Mouse (Mus musculus): ENCODE results near the gene Gpi1. TPM values are rescaled to one million over a fixed set of nuclear protein-coding genes. Genes with fewer than 3 reads are reported as not detected.
A peak's percentile ranks its signal among the peaks of the same experiment; 100 is the strongest.

Gpi1 gene
- 456 and 474 TPM in 2 replicates for polyA plus RNA-seq (2012; rRNA removed)

- TF ChIP-seq POLR2A (IDR thresholded peaks at IDR 0.05; ENCODE audit: control insufficient read depth, low read depth, low read length) = peak; percentile 84
- no peak for TF ChIP-seq CTCF (IDR thresholded peaks at IDR 0.05; ENCODE audit: control insufficient read depth, insufficient read depth, insufficient replicate concordance, low read depth, low read length)
- H3K27ac ChIP-seq (ENCODE audit: control insufficient read depth, insufficient read depth, low read depth, low read length) = peak within 1 kb of the TSS; percentile 65
- peak within 1 kb of the TSS; percentile 95 for H3K4me3 ChIP-seq (ENCODE audit: control insufficient read depth, low read depth, low read length)
- peaks cover 15% of the 10 kb centered on the region for H3K4me1 ChIP-seq (ENCODE audit: control insufficient read depth, insufficient read depth, low read length)
- no peaks in the 10 kb centered on the region for H3K36me3 ChIP-seq (ENCODE audit: control insufficient read depth, insufficient read depth, low read length)
- no peaks in the 10 kb centered on the region for H3K27me3 ChIP-seq (ENCODE audit: control insufficient read depth, insufficient read depth, low read length)
Measured at GRCm38 (mm10) chr7:34230116-34230515, at the start of gene Gpi1. Gpi1 (minus strand) TSS chr7:34230336.

- Histone ChIP-seq H3K27ac (ENCODE audit: control insufficient read depth, insufficient read depth, low read depth, low read length) (no peak overlapping the region), H3K36me3 (ENCODE audit: control insufficient read depth, insufficient read depth, low read length) (no peaks in the 10 kb centered on the region), H3K4me3 (ENCODE audit: control insufficient read depth, low read depth, low read length) (no peak overlapping the region), H3K27me3 (ENCODE audit: control insufficient read depth, insufficient read depth, low read length) (no peaks in the 10 kb centered on the region), H3K4me1 (ENCODE audit: control insufficient read depth, insufficient read depth, low read length) (no peaks in the 10 kb centered on the region)
- TF ChIP-seq CTCF (IDR thresholded peaks at IDR 0.05; ENCODE audit: control insufficient read depth, insufficient read depth, insufficient replicate concordance, low read depth, low read length) = no peak
- no peak for TF ChIP-seq POLR2A (IDR thresholded peaks at IDR 0.05; ENCODE audit: control insufficient read depth, low read depth, low read length)
Measured at GRCm38 (mm10) chr7:34277656-34278055, 47.5 kb upstream of the Gpi1 start.

GRCm38 (mm10) chr7:34276066-34276465 lies 45.9 kb upstream of the Gpi1 start:
- TF ChIP-seq POLR2A (IDR thresholded peaks at IDR 0.05; ENCODE audit: control insufficient read depth, low read depth, low read length) (no peak), CTCF (IDR thresholded peaks at IDR 0.05; ENCODE audit: control insufficient read depth, insufficient read depth, insufficient replicate concordance, low read depth, low read length) (no peak)
- no peak overlapping the region for H3K27ac ChIP-seq (ENCODE audit: control insufficient read depth, insufficient read depth, low read depth, low read length)
- no peaks in the 10 kb centered on the region for H3K27me3 ChIP-seq (ENCODE audit: control insufficient read depth, insufficient read depth, low read length)
- H3K4me3 ChIP-seq (ENCODE audit: control insufficient read depth, low read depth, low read length) = no peak overlapping the region
- H3K4me1 ChIP-seq (ENCODE audit: control insufficient read depth, insufficient read depth, low read length) = no peaks in the 10 kb centered on the region
- H3K36me3 ChIP-seq (ENCODE audit: control insufficient read depth, insufficient read depth, low read length) = no peaks in the 10 kb centered on the region

GRCm38 (mm10) chr7:34272465-34272864 lies 42.3 kb upstream of the Gpi1 start:
- Histone ChIP-seq H3K27ac (ENCODE audit: control insufficient read depth, insufficient read depth, low read depth, low read length) (no peak overlapping the region), H3K27me3 (ENCODE audit: control insufficient read depth, insufficient read depth, low read length) (no peaks in the 10 kb centered on the region), H3K36me3 (ENCODE audit: control insufficient read depth, insufficient read depth, low read length) (no peaks in the 10 kb centered on the region; the same call in 1 of the 2 replicates), H3K4me1 (ENCODE audit: control insufficient read depth, insufficient read depth, low read length) (no peaks in the 10 kb centered on the region), H3K4me3 (ENCODE audit: control insufficient read depth, low read depth, low read length) (no peak overlapping the region)
- no peak for TF ChIP-seq POLR2A (IDR thresholded peaks at IDR 0.05; ENCODE audit: control insufficient read depth, low read depth, low read length)
- TF ChIP-seq CTCF (IDR thresholded peaks at IDR 0.05; ENCODE audit: control insufficient read depth, insufficient read depth, insufficient replicate concordance, low read depth, low read length) = no peak

- Histone ChIP-seq H3K36me3 (ENCODE audit: control insufficient read depth, insufficient read depth, low read length) (no peaks in the 10 kb centered on the region; the same call in 1 of the 2 replicates), H3K27ac (ENCODE audit: control insufficient read depth, insufficient read depth, low read depth, low read length) (no peak overlapping the region), H3K4me3 (ENCODE audit: control insufficient read depth, low read depth, low read length) (no peak overlapping the region), H3K4me1 (ENCODE audit: control insufficient read depth, insufficient read depth, low read length) (no peaks in the 10 kb centered on the region), H3K27me3 (ENCODE audit: control insufficient read depth, insufficient read depth, low read length) (no peaks in the 10 kb centered on the region)
- no peak for TF ChIP-seq POLR2A (IDR thresholded peaks at IDR 0.05; ENCODE audit: control insufficient read depth, low read depth, low read length)
- no peak for TF ChIP-seq CTCF (IDR thresholded peaks at IDR 0.05; ENCODE audit: control insufficient read depth, insufficient read depth, insufficient replicate concordance, low read depth, low read length)
Measured at GRCm38 (mm10) chr7:34268463-34268862, 38.3 kb upstream of the Gpi1 start.

- TF ChIP-seq CTCF (IDR thresholded peaks at IDR 0.05; ENCODE audit: control insufficient read depth, insufficient read depth, insufficient replicate concordance, low read depth, low read length) (no peak), POLR2A (IDR thresholded peaks at IDR 0.05; ENCODE audit: control insufficient read depth, low read depth, low read length) (no peak)
- H3K36me3 ChIP-seq (ENCODE audit: control insufficient read depth, insufficient read depth, low read length) = peaks cover 3% of the 10 kb centered on the region
- no peak overlapping the region for H3K4me3 ChIP-seq (ENCODE audit: control insufficient read depth, low read depth, low read length)
- H3K4me1 ChIP-seq (ENCODE audit: control insufficient read depth, insufficient read depth, low read length) = no peaks in the 10 kb centered on the region
- peak overlapping the region; percentile 62 for H3K27ac ChIP-seq (ENCODE audit: control insufficient read depth, insufficient read depth, low read depth, low read length)
- H3K27me3 ChIP-seq (ENCODE audit: control insufficient read depth, insufficient read depth, low read length) = no peaks in the 10 kb centered on the region
Measured at GRCm38 (mm10) chr7:34266421-34266820, 36.3 kb upstream of the Gpi1 start.

- TF ChIP-seq POLR2A (IDR thresholded peaks at IDR 0.05; ENCODE audit: control insufficient read depth, low read depth, low read length) (no peak), CTCF (IDR thresholded peaks at IDR 0.05; ENCODE audit: control insufficient read depth, insufficient read depth, insufficient replicate concordance, low read depth, low read length) (peak; percentile 35; the same call in 1 of the 2 replicates)
- no peaks in the 10 kb centered on the region for H3K4me1 ChIP-seq (ENCODE audit: control insufficient read depth, insufficient read depth, low read length)
Measured at GRCm38 (mm10) chr7:34265876-34266346, 35.8 kb upstream of the Gpi1 start.

More at GRCm38 (mm10) chr7:34265876-34266346, 35.8 kb upstream of the Gpi1 start:
- Histone ChIP-seq H3K4me3 (ENCODE audit: control insufficient read depth, low read depth, low read length) (no peak overlapping the region), H3K36me3 (ENCODE audit: control insufficient read depth, insufficient read depth, low read length) (peaks cover 3% of the 10 kb centered on the region), H3K27me3 (ENCODE audit: control insufficient read depth, insufficient read depth, low read length) (no peaks in the 10 kb centered on the region), H3K27ac (ENCODE audit: control insufficient read depth, insufficient read depth, low read depth, low read length) (peak overlapping the region; percentile 57; the same call in 1 of the 2 replicates)
